9 mouse cellular contexts compared by ENCODE assay signal in genomic region chr5:120566681-120567252, GRCm38 (mm10). TPM values are rescaled to one million over a fixed set of nuclear protein-coding genes. Genes with fewer than 3 reads are reported as not detected.
DNase-seq lines count a peak whose midpoint lies in the region; ATAC-seq and TF ChIP-seq lines count a peak whose summit lies in the region.
"Had no signal": no experiment of that assay in that cellular context is flagged by ENCODE, and none has a peak within 500 bp of the region (broad histone marks: within the 10 kb centered on the region; RNA-seq: fewer than 3 reads in every experiment).

No protein-coding gene starts in this region.

- peak overlapping the region; percentile 32; the same call in 1 of the 2 replicates for H3K9ac ChIP-seq in embryonic facial prominence, embryonic 14.5 days (ENCODE audit: low read depth, low read length)
- peak overlapping the region; percentile 31; the same call in 1 of the 2 replicates for H3K9ac ChIP-seq in hindbrain, postnatal 0 days (replicated peaks; ENCODE audit: low read length)
- peak overlapping the region; percentile 34; the same call in 1 of the 2 replicates for H3K9ac ChIP-seq in midbrain, embryonic 14.5 days (replicated peaks; ENCODE audit: low read length)

- no peaks in the 10 kb centered on the region for H3K9me3 ChIP-seq in embryonic facial prominence, embryonic 14.5 days (ENCODE audit: control insufficient read depth, low read length)
- H3K9me3 ChIP-seq in hindbrain, postnatal 0 days (ENCODE audit: low read length): no peaks in the 10 kb centered on the region
- H3K9me3 ChIP-seq in midbrain, embryonic 14.5 days (ENCODE audit: control insufficient read depth, low read length): no peaks in the 10 kb centered on the region
- H3K9me3 ChIP-seq: G1E had no signal

- intact Hi-C loops in gastrocnemius, postnatal 14 days (cut with DNase I; ENCODE audit: low total_unique reads): no loop called here

- H3K4me3 ChIP-seq in layer of hippocampus, adult 2 months: no peak overlapping the region
- no peak overlapping the region for H3K4me3 ChIP-seq in embryonic facial prominence, embryonic 14.5 days (ENCODE audit: low read depth, low read length)
- no peak overlapping the region for H3K4me3 ChIP-seq in hindbrain, postnatal 0 days (ENCODE audit: low read length)
- H3K4me3 ChIP-seq in midbrain, embryonic 14.5 days (replicated peaks; ENCODE audit: low read depth, low read length): no peak overlapping the region

- no peaks in the 10 kb centered on the region for H3K27me3 ChIP-seq in embryonic facial prominence, embryonic 14.5 days (replicated peaks; ENCODE audit: control insufficient read depth, insufficient read depth, low read length)
- H3K27me3 ChIP-seq in hindbrain, postnatal 0 days (ENCODE audit: insufficient read depth, low read length): no peaks in the 10 kb centered on the region
- H3K27me3 ChIP-seq in midbrain, embryonic 14.5 days (ENCODE audit: control insufficient read depth, insufficient read depth, low read length): no peaks in the 10 kb centered on the region

- DNase-seq in layer of hippocampus, adult 2 months (ENCODE audit: low spot score in 2 of 2): no peak
- DNase-seq in layer of hippocampus, postnatal 36 days: no peak
- DNase-seq in embryonic facial prominence, embryonic 14.5 days (ENCODE audit: low spot score): peak; percentile 36
- peak; percentile 48 for DNase-seq in hindbrain, postnatal 0 days (ENCODE audit: low spot score)
- no peak for DNase-seq in midbrain, embryonic 14.5 days
- no peak for DNase-seq in adrenal gland, postnatal 25 days
- no peak for DNase-seq in gastrocnemius, postnatal 14 days
- DNase-seq in layer of hippocampus, adult 18-20 months (ENCODE audit: low spot score in 2 of 2): no peak

- peak overlapping the region; percentile 85 for H3K27ac ChIP-seq in layer of hippocampus, adult 2 months
- H3K27ac ChIP-seq in embryonic facial prominence, embryonic 14.5 days (replicated peaks; ENCODE audit: low read depth, low read length): peak overlapping the region; percentile 92
- peak overlapping the region; percentile 82 for H3K27ac ChIP-seq in hindbrain, postnatal 0 days
- peak overlapping the region; percentile 84 for H3K27ac ChIP-seq in midbrain, embryonic 14.5 days (replicated peaks; ENCODE audit: low read depth, low read length)

- H3K36me3 ChIP-seq in embryonic facial prominence, embryonic 14.5 days (ENCODE audit: control insufficient read depth, insufficient read depth, low read length): no peaks in the 10 kb centered on the region
- H3K36me3 ChIP-seq in hindbrain, postnatal 0 days (ENCODE audit: insufficient read depth, low read length): no peaks in the 10 kb centered on the region
- no peaks in the 10 kb centered on the region for H3K36me3 ChIP-seq in midbrain, embryonic 14.5 days (ENCODE audit: control insufficient read depth, insufficient read depth, low read length)

- H3K4me2 ChIP-seq in embryonic facial prominence, embryonic 14.5 days (ENCODE audit: low read depth, low read length): peak overlapping the region; percentile 22
- no peak overlapping the region for H3K4me2 ChIP-seq in hindbrain, postnatal 0 days (ENCODE audit: low read depth, low read length)
- H3K4me2 ChIP-seq in midbrain, embryonic 14.5 days (ENCODE audit: low read length): peak overlapping the region; percentile 29

- ATAC-seq in embryonic facial prominence, embryonic 14.5 days (ENCODE audit: low read depth): no peak
- ATAC-seq in hindbrain, postnatal 0 days: no peak
- no peak for ATAC-seq in midbrain, embryonic 14.5 days (ENCODE audit: low FRiP score, low TSS enrichment)

- TF ChIP-seq CTCF in layer of hippocampus, adult 2 months (conservative IDR thresholded peaks at IDR 0.05): no peak
- no peak for TF ChIP-seq CTCF in hindbrain, postnatal 0 days (IDR thresholded peaks at IDR 0.05; ENCODE audit: low read depth)

- 48% methylated on average over 9 of the region's 9 CpGs for WGBS in embryonic facial prominence, embryonic 14.5 days
- WGBS in hindbrain, postnatal 0 days: 30% methylated on average over 9 of the region's 9 CpGs
- 53% methylated on average over 9 of the region's 9 CpGs for WGBS in midbrain, embryonic 14.5 days

- H3K4me1 ChIP-seq in embryonic facial prominence, embryonic 14.5 days (ENCODE audit: control insufficient read depth, insufficient read depth, low read length): peaks cover 79% of the 10 kb centered on the region
- H3K4me1 ChIP-seq in hindbrain, postnatal 0 days (ENCODE audit: insufficient read depth, low read length): peaks cover 63% of the 10 kb centered on the region
- peaks cover 62% of the 10 kb centered on the region for H3K4me1 ChIP-seq in midbrain, embryonic 14.5 days (ENCODE audit: control insufficient read depth, insufficient read depth, low read length)

RNA-seq across cellular contexts. Expression of gene Tpcn1, which starts 21.7 kb away (rescaled TPM):
- 10 to 100 TPM; 34.8 to 40.8 TPM for total RNA-seq in layer of hippocampus, adult 2 months (2021)
- total RNA-seq in layer of hippocampus, postnatal 36 days (2021): 10 to 100 TPM; 35.0 to 36.4 TPM
- 24.8 and 26.7 TPM in 2 replicates for polyA plus RNA-seq in embryonic facial prominence, embryonic 14.5 days (2014; fragmentation: Nextera tagmentation; extraction: Ambion mirVana)
- 24.5 and 30.7 TPM in 2 replicates for total RNA-seq in hindbrain, postnatal 0 days (2014; rRNA removed)
- polyA plus RNA-seq in hindbrain, postnatal 0 days (2015; fragmentation: Nextera tagmentation; extraction: Ambion mirVana): 15.4 and 16.1 TPM in 2 replicates
- polyA plus RNA-seq in midbrain, embryonic 14.5 days (2014; fragmentation: Nextera tagmentation; extraction: Ambion mirVana): 10.4 and 12.2 TPM in 2 replicates
- 40.2 and 42.4 TPM in 2 replicates for total RNA-seq in adrenal gland, postnatal 25 days (2021)
- total RNA-seq in gastrocnemius, postnatal 14 days (2021): 10 to 100 TPM; 47.6 to 50.9 TPM
- total RNA-seq in layer of hippocampus, adult 18-20 months (2021): 10 to 100 TPM; 33.9 to 37.0 TPM

RNA-seq across cellular contexts. Expression of gene Iqcd, which starts 22.0 kb away (rescaled TPM):
- total RNA-seq in layer of hippocampus, adult 2 months (2021): 1 to 10 TPM in 1 of 2 experiments, under 1 TPM in 1; 1.00 to 1.2 TPM
- 1 to 10 TPM in 1 of 2 experiments, under 1 TPM in 1; 0.35 to 1.2 TPM for total RNA-seq in layer of hippocampus, postnatal 36 days (2021)
- 0.60 and 1.7 TPM in 2 replicates for polyA plus RNA-seq in embryonic facial prominence, embryonic 14.5 days (2014; fragmentation: Nextera tagmentation; extraction: Ambion mirVana)
- total RNA-seq in hindbrain, postnatal 0 days (2014; rRNA removed): 0.63 and 1.9 TPM in 2 replicates
- polyA plus RNA-seq in hindbrain, postnatal 0 days (2015; fragmentation: Nextera tagmentation; extraction: Ambion mirVana): 1.8 and 2.0 TPM in 2 replicates
- polyA plus RNA-seq in midbrain, embryonic 14.5 days (2014; fragmentation: Nextera tagmentation; extraction: Ambion mirVana): 1.4 and 1.7 TPM in 2 replicates
- total RNA-seq in adrenal gland, postnatal 25 days (2021): 0.57 and 0.67 TPM in 2 replicates
- under 1 TPM in 1 of 2 experiments, not detected in 1; 0.13 TPM for total RNA-seq in gastrocnemius, postnatal 14 days (2021)
- total RNA-seq in layer of hippocampus, adult 18-20 months (2021): 1 to 10 TPM in 1 of 2 experiments, under 1 TPM in 1; 0.99 to 1.0 TPM

RNA-seq across cellular contexts. Expression of gene Rita1, which starts 45.6 kb away (rescaled TPM):
- total RNA-seq in layer of hippocampus, adult 2 months (2021): 10 to 100 TPM; 23.7 to 28.0 TPM
- total RNA-seq in layer of hippocampus, postnatal 36 days (2021): 10 to 100 TPM; 29.1 to 29.6 TPM
- 9.9 and 11.4 TPM in 2 replicates for polyA plus RNA-seq in embryonic facial prominence, embryonic 14.5 days (2014; fragmentation: Nextera tagmentation; extraction: Ambion mirVana)
- 38.0 and 38.6 TPM in 2 replicates for total RNA-seq in hindbrain, postnatal 0 days (2014; rRNA removed)
- polyA plus RNA-seq in hindbrain, postnatal 0 days (2015; fragmentation: Nextera tagmentation; extraction: Ambion mirVana): 30.1 and 30.4 TPM in 2 replicates
- 20.6 and 25.5 TPM in 2 replicates for polyA plus RNA-seq in midbrain, embryonic 14.5 days (2014; fragmentation: Nextera tagmentation; extraction: Ambion mirVana)
- 15.9 and 17.5 TPM in 2 replicates for total RNA-seq in adrenal gland, postnatal 25 days (2021)
- 1 to 10 TPM; 4.3 to 5.3 TPM for total RNA-seq in gastrocnemius, postnatal 14 days (2021)
- 10 to 100 TPM; 27.5 to 29.5 TPM for total RNA-seq in layer of hippocampus, adult 18-20 months (2021)

RNA-seq across cellular contexts. Expression of gene Ddx54, which starts 45.8 kb away (rescaled TPM):
- total RNA-seq in layer of hippocampus, adult 2 months (2021): 10 to 100 TPM; 36.8 to 37.2 TPM
- 10 to 100 TPM; 34.4 to 39.5 TPM for total RNA-seq in layer of hippocampus, postnatal 36 days (2021)
- 28.2 and 36.4 TPM in 2 replicates for polyA plus RNA-seq in embryonic facial prominence, embryonic 14.5 days (2014; fragmentation: Nextera tagmentation; extraction: Ambion mirVana)
- 37.3 and 40.1 TPM in 2 replicates for total RNA-seq in hindbrain, postnatal 0 days (2014; rRNA removed)
- polyA plus RNA-seq in hindbrain, postnatal 0 days (2015; fragmentation: Nextera tagmentation; extraction: Ambion mirVana): 30.8 and 31.9 TPM in 2 replicates
- polyA plus RNA-seq in midbrain, embryonic 14.5 days (2014; fragmentation: Nextera tagmentation; extraction: Ambion mirVana): 29.4 and 31.9 TPM in 2 replicates
- 50.5 and 54.7 TPM in 2 replicates for total RNA-seq in adrenal gland, postnatal 25 days (2021)
- 10 to 100 TPM; 20.1 to 22.3 TPM for total RNA-seq in gastrocnemius, postnatal 14 days (2021)
- 10 to 100 TPM; 39.3 to 40.5 TPM for total RNA-seq in layer of hippocampus, adult 18-20 months (2021)

RNA-seq across cellular contexts. Expression of gene Slc8b1, which starts 55.8 kb away (rescaled TPM):
- 10 to 100 TPM in 1 of 2 experiments, 1 to 10 TPM in 1; 8.7 to 12.1 TPM for total RNA-seq in layer of hippocampus, adult 2 months (2021)
- total RNA-seq in layer of hippocampus, postnatal 36 days (2021): 1 to 10 TPM; 7.6 to 8.7 TPM
- polyA plus RNA-seq in embryonic facial prominence, embryonic 14.5 days (2014; fragmentation: Nextera tagmentation; extraction: Ambion mirVana): 3.5 and 5.7 TPM in 2 replicates
- 3.7 and 4.0 TPM in 2 replicates for total RNA-seq in hindbrain, postnatal 0 days (2014; rRNA removed)
- polyA plus RNA-seq in hindbrain, postnatal 0 days (2015; fragmentation: Nextera tagmentation; extraction: Ambion mirVana): 2.5 and 2.7 TPM in 2 replicates
- polyA plus RNA-seq in midbrain, embryonic 14.5 days (2014; fragmentation: Nextera tagmentation; extraction: Ambion mirVana): 0.85 and 1.5 TPM in 2 replicates
- total RNA-seq in adrenal gland, postnatal 25 days (2021): 34.5 and 55.3 TPM in 2 replicates
- total RNA-seq in gastrocnemius, postnatal 14 days (2021): 10 to 100 TPM; 12.5 to 13.0 TPM
- 10 to 100 TPM in 1 of 2 experiments, 1 to 10 TPM in 1; 7.8 to 11.8 TPM for total RNA-seq in layer of hippocampus, adult 18-20 months (2021)

Comparison
In these comparisons a context has a peak if more than half of its experiments do, and no peak if none do; other contexts are left out.
1. DNase-seq: peak in embryonic facial prominence, embryonic 14.5 days (single experiment) and hindbrain, postnatal 0 days (single experiment); none in layer of hippocampus, adult 2 months (0 of 2), layer of hippocampus, postnatal 36 days (0 of 2), midbrain, embryonic 14.5 days (single experiment), adrenal gland, postnatal 25 days (single experiment), gastrocnemius, postnatal 14 days (single experiment) and layer of hippocampus, adult 18-20 months (0 of 2).
2. Peak in every context shown above with its lines, with median percentiles within 50 percentile points of each other: H3K27ac ChIP-seq and H3K9ac ChIP-seq.